Mouse (Mus musculus) brain, embryonic 14.5 days (tissue): ENCODE measurements around the gene Sipa1l3. TPM values are rescaled to one million over a fixed set of nuclear protein-coding genes. Genes with fewer than 3 reads are reported as not detected.

ENCODE experiments used
- DNase-seq: peaks from one replicate; pipeline ENCODE4 v3.0.0-alpha.2; 2011; ENCODE audit warnings: low read depth
- CTCF ChIP-seq: fragments of 200-500 bp; IDR thresholded peaks from 2 replicates; pipeline ENCODE4 v1.5.1; 2012; ENCODE audit warnings: inconsistent platforms, mild to moderate bottlenecking, moderate library complexity, borderline replicate concordance; ENCODE audit not compliant: insufficient read depth, insufficient read length; ENCODE audit errors: extremely low read depth
- POLR2A ChIP-seq: fragments of 200-500 bp; IDR thresholded peaks from 2 replicates; pipeline ENCODE4 v1.6.1; 2012; ENCODE audit warnings: mild to moderate bottlenecking, inconsistent platforms, borderline replicate concordance; ENCODE audit not compliant: poor library complexity, insufficient read depth, insufficient read length, severe bottlenecking; ENCODE audit errors: extremely low read depth
- polyA plus RNA-seq: library from polyadenylated mRNA; depleted of rRNA; stranded (reverse); fragments of >200 nt; gene quantifications from 2 replicates; pipeline ENCODE4 v1.2.3, GENCODE M21; 2012

Sipa1l3 gene
- polyA plus RNA-seq, 1 experiment: 49.4 TPM

DNA sequence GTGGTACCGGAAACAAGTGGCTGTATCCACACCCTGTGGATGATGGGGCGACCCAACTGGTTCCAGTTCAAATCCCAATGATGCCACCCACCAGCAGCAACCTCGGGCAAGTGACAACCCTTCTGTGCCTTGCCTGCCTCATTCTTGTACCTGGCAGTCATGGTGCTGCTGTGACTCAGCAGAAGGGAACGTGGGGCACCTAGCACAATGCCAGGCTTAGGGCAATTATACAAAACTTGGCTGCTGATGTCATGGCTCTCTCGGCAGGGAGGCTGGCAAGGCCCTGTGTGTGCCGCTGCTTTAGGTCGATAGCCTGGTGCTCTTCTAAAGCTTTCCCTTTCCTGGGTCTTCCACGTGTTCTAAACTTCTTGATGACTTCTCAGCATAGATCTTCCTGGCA is 166.2 kb downstream of the Sipa1l3 start:
- TF ChIP-seq POLR2A (no peak), CTCF (no peak)
- no peak for DNase-seq

DNA sequence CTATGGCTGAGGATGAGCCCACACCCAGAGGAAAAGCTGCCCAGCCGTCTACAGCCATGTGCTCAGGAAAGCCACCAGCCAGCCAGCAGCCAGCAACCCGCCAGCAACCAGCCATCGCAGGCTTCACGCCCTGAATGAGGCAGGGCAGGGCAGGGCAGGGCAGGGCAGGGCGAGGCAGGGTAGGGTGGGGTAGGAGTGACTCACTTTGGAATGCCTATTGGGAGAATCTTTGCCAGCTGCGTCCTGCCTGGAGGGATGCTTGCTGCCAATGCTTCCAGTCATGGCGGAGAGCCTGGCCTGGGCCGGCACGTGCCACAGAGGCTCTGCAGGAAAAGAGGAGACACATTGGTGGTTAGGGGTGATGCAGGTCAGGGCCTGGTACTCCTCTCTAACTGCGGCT is 168.0 kb downstream of the Sipa1l3 start:
- TF ChIP-seq CTCF: no peak
- TF ChIP-seq POLR2A: no peak
- DNase-seq: no peak

DNA sequence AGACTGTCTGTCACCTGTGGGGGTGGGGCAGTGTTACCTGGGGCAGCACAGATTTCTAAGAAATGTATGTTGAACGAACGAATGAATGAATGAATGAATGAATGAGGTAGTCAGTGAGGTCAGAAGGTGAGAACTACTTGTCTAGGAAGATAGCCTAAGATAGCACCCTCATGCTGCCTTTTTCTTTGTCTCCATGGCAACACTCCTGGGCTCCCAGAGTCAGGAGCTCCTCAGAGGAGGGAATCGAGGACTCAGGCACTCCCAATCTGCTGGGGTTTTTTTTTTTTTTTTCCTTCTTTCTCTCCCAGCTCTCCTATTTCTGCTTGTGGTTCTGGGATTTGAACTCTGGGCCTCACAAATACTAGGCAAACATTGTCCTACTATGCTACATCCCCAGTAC is 172.2 kb downstream of the Sipa1l3 start:
- peak; percentile 41 for DNase-seq

DNA sequence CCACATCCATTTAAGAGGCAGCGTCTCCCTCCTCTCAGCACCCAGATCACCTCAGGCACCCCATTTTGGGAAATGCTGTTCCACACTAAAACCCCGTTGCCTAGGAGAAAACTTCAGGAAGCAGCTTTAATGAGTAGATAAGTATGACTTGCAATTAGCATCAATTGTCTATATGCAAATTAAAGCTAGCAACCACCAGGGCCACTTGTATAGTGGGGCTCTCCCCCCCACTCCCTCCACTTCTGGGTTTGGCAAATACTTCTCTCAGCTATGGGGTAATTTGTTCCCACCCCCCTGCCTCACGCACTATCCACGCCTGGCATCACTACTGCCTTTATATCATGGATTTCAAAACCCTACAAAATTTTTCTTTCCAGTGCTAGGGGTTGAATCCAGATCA is 172.9 kb downstream of the Sipa1l3 start:
- TF ChIP-seq POLR2A (no peak), CTCF (no peak)
- DNase-seq: peak; percentile 79

More for the DNA sequence above, 172.2 kb downstream of the Sipa1l3 start:
- TF ChIP-seq CTCF: no peak

DNA sequence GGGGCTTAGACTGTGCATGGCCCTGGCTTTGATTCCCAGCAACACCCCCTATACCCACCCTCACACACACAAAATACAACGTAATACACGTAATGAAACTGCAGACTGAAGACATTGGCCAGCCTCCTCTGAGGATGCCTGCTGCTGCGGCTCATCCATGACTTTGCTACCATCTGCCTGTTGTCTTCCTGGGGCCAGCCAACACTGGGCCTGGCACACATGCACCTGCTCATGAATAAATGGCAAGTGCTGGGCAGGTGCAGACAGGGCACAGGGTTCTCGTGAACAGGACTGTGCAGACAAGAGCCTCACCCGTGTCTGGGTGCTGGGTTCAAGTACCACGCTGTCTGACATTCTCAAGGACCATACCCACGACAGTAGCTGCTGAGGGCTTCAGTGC is 174.7 kb downstream of the Sipa1l3 start:
- no peak for TF ChIP-seq POLR2A
- TF ChIP-seq CTCF: no peak

DNA sequence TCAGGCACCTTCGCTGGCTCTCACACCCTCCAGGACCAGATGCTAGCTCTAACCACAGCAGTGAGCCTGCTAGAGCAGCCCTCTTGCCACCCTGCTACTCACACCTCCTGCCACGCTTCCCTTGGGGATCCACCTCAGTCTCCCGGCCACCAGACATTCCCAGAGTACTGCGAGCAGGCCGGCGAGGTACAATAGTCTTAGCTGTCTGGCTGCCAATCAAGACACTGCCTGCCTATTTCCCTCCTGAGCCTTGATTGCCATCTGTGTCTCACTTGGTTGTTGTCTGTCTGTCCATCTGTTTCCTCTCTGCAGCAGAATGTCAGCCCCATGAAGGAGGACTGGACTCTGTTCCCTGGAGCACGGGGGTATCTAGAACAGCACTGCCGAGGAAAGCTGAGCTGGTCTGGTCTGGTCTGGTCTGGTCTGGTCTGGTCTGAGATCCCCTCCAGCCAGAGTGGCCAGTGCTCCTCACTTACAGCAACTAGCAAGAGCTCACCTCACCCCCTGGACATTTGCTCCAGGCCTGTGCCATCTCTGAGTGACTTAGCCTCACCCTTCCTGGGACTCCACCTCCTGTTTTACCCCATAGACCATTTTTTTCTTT is 175.8 kb downstream of the Sipa1l3 start:
- DNase-seq: peak; percentile 80
- TF ChIP-seq POLR2A (no peak), CTCF (no peak)

More for the DNA sequence above, 174.7 kb downstream of the Sipa1l3 start:
- no peak for DNase-seq

DNA sequence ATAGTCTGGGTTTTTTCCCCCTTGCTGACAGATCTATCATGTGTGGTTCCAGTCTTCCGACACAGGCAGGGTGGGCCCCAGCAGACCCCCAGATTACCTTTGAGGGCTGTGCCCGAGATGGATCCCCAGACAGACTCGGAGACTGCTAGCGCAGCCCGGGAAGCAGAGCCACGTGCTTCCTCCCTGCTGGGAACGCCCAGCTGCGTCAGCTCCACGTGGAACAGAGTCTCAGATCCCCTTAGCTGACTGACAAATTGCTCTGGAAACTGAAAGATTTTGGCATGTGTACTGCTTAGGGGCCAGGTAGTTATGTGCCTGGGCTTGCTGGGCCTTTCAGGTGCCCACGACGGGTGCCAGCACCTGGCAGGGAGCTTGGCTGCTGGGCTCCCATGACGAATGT is 176.7 kb downstream of the Sipa1l3 start:
- peak; percentile 64 for DNase-seq
- no peak for TF ChIP-seq CTCF
- no peak for TF ChIP-seq POLR2A

DNA sequence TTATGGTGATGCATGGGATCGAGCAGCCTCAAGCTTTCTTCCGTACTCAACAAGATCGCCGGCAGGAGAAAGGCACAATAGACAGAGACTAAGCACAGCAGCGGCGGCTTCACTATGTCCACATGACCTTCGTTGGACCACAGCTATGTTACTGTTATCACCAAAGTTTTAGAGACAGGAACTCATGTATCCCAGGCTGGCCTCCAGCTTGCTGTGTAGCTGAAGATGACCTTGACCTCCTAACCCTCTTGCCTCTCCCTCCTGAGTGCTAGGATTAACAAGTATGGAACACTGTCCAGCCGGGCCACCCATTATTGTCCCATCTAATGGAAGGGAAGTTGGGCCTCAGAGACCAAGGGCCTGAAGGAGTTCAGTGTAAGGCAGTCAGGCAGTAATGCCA is 177.6 kb downstream of the Sipa1l3 start:
- TF ChIP-seq POLR2A (no peak), CTCF (no peak)
- no peak for DNase-seq

DNA sequence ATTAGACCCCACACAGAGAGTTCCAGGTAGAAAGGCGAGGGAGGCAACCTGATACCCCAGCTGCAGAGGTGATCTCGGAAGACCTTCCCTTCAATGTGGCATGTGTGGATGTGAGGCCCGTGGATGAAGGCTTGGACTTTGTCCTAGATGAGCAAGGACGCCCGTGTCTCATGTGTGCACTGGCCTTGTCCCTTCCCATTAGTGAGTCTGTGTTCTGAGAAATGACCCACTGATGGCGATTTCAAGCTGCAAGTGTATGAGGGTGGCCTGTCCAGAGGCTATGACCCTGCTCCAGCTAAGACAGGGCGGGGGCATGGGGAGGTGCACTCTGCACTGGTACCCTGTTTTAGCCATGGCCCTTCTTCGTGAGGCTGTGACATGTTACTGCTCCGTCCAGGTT is 178.2 kb downstream of the Sipa1l3 start:
- no peak for DNase-seq
- TF ChIP-seq POLR2A (no peak), CTCF (no peak)

DNA sequence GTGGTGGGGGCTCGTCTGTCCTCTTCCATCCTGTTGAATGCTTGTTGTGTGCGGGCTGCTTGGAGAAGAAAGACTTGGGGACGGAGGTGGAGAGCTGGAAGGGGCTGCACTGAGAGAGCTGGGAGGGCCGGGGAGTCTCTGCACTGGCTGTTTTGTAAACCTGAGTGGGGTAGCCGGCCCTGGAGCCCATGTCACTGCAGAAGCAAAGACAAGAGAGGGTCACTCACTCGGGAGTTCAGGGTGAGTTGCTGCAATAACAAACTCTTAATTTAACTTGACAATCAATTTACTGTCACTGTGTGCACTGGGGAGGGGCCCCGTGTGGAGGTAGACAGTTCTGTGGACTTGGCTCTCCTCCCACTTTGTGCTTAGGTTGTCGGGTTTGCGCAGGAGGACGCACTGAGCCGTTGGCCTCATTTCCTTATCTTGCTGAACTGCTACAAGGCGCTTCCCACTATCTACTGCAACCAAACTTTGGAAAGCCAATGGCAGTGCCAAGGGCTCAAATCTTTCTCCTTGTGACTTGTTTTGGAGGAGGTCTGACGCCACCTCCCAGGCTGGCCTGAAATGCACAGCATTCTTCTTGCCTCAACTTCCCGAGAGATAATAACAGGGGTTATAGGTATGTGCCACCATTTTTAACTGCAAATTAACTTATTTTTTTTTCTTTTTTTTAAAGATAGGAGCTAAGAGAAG is 179.3 kb downstream of the Sipa1l3 start:
- no peak for DNase-seq

DNA sequence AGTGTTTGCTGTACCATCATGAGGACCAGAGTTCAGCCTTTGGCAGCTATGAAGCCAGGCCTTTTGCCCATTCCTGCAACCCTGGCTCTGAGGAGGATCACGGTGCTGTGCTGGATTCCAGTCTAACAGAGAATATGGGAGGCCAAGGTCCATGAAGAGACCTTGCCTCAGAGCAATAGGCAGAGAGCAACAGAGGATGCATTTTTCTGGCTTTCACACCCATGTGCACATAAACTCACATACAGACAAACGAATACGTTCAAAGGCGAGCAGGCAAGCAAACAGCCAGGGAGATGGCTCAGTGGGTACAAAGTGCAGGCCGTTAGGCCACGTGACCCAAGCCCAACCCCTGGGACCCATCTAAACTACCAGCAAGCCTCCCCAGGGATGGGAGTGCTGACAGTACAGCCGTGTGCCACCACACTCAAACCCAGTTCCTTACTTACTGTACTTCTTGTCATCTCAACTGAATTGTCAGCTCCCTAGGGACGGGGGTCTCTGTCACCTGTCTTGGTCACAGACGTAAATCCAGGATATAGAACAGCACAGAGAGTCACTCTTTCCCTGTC is 180.0 kb downstream of the Sipa1l3 start:
- no peak for DNase-seq
- TF ChIP-seq CTCF (no peak), POLR2A (no peak)

More for the DNA sequence above, 179.3 kb downstream of the Sipa1l3 start:
- no peak for TF ChIP-seq CTCF

DNA sequence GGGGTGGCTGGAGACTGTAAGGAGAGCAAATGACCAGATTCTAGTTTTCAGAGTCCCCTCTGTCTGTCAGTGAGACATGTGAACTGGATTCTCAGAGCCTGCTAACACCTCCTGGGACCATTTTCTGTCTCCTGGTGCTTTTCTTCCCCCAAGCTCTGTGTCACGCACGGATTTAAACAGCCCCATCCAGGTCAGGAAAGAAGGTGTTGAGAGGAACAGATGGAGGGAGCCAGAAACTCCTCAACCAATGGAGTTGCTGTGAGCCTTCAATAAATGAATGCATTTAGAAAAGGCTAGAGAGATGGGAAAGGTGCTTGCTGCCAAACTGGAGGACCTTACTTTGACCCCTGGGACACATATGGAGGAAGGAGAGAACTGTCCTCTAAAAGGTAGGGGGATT is 180.7 kb downstream of the Sipa1l3 start:
- TF ChIP-seq CTCF (no peak), POLR2A (no peak)
- no peak for DNase-seq
